Mouse (Mus musculus): ENCODE measurements around the gene Smco3. TPM values are rescaled to one million over a fixed set of nuclear protein-coding genes. Genes with fewer than 3 reads are reported as not detected.

The Smco3 gene
- polyA plus RNA-seq, 1 experiment from 2014 or later, result 0.24 TPM

GRCm38 (mm10) chr6:136781377-136781986 lies 53.8 kb downstream of the Smco3 start, which contains the start of gene Gucy2c:
TSS of gene Gucy2c (minus strand) at chr6:136781765.
- ChIA-PET CTCF (no interaction called here), POLR2A (no interaction called here)

More at GRCm38 (mm10) chr6:136781377-136781986, 53.8 kb downstream of the Smco3 start, which contains the start of gene Gucy2c:
- ATAC-seq, result no peak
- no peak for TF ChIP-seq CTCF (IDR thresholded peaks at IDR 0.05)
- no peak for DNase-seq (ENCODE audit: low read depth, low spot score)
- in situ Hi-C loops (cut with MboI; ENCODE audit: low pct_unique_long_range_greater_than_20kb), result no loop called here
- peaks cover 8% of the 10 kb centered on the region for H3K27me3 ChIP-seq

Other genes starting within 250 kb of the Smco3 start
- gene Plbd1, start 173.5 kb downstream of the Smco3 start, polyA plus RNA-seq (2021), result not detected
- 0.01 TPM for gene Gucy2c, start 53.7 kb downstream of the Smco3 start, polyA plus RNA-seq (2021)
- 0.05 TPM for gene Hist4h4, start 31.0 kb downstream of the Smco3 start, polyA plus RNA-seq (2021)
- gene H2afj, start 27.2 kb downstream of the Smco3 start, polyA plus RNA-seq (2021), result 111 TPM
- gene BC049715, start 7.8 kb downstream of the Smco3 start, polyA plus RNA-seq (2021), result 1.1 TPM
- gene Wbp11, start 7.2 kb downstream of the Smco3 start, polyA plus RNA-seq (2021), result 67.7 TPM
- not detected for gene Art4, start 22.3 kb upstream of the Smco3 start, polyA plus RNA-seq (2021)
- 0.68 TPM for gene Mgp, start 40.4 kb upstream of the Smco3 start, polyA plus RNA-seq (2021)
- 0.30 TPM for gene Erp27, start 86.7 kb upstream of the Smco3 start, polyA plus RNA-seq (2021)
- gene Pde6h, start 88.4 kb upstream of the Smco3 start, polyA plus RNA-seq (2021), result 1.3 TPM
- 11.6 TPM for gene Arhgdib, start 106.4 kb upstream of the Smco3 start, polyA plus RNA-seq (2021)